Mouse (Mus musculus) erythroblast, embryonic 14.5 days (primary cell): ENCODE results near the gene Tcf12. TPM values are rescaled to one million over a fixed set of nuclear protein-coding genes. Genes with fewer than 3 reads are reported as not detected.

ENCODE experiments used
- H3K27me3 ChIP-seq: 2 replicates; pipeline ENCODE4 v1.6.1; 2012; ENCODE audit warnings: inconsistent platforms; ENCODE audit not compliant: control insufficient read depth
- H3K36me3 ChIP-seq: 2 replicates; pipeline ENCODE4 v1.6.1; 2012; ENCODE audit warnings: mild to moderate bottlenecking, inconsistent platforms; ENCODE audit not compliant: control insufficient read depth
- H3K4me1 ChIP-seq: 2 replicates; pipeline ENCODE4 v1.6.1; 2012; ENCODE audit warnings: inconsistent platforms; ENCODE audit not compliant: control insufficient read depth
- H3K4me3 ChIP-seq: replicated peaks from 2 replicates; pipeline ENCODE3; 2012; ENCODE audit warnings: moderate library complexity, mild to moderate bottlenecking, inconsistent platforms
- H3K9me3 ChIP-seq: 2 replicates; pipeline ENCODE4 v1.6.1; 2012; ENCODE audit warnings: low read length, inconsistent platforms, mixed read lengths; ENCODE audit not compliant: control insufficient read depth
- GATA1 ChIP-seq: IDR thresholded peaks from 2 replicates; pipeline ENCODE4 v1.6.1; 2012; ENCODE audit warnings: low read length, inconsistent platforms, mixed read lengths
- TAL1 ChIP-seq: IDR thresholded peaks from 3 replicates; pipeline ENCODE4 v1.6.1; 2012; ENCODE audit warnings: low read length, inconsistent platforms, mixed read lengths
- polyA plus RNA-seq: library from polyadenylated mRNA; stranded (reverse); fragments of >175 nt; gene quantifications from 2 replicates; pipeline ENCODE4 v1.2.3, GENCODE M21; 2012

The Tcf12 gene
- polyA plus RNA-seq, 1 experiment: 1.2 TPM

DNA sequence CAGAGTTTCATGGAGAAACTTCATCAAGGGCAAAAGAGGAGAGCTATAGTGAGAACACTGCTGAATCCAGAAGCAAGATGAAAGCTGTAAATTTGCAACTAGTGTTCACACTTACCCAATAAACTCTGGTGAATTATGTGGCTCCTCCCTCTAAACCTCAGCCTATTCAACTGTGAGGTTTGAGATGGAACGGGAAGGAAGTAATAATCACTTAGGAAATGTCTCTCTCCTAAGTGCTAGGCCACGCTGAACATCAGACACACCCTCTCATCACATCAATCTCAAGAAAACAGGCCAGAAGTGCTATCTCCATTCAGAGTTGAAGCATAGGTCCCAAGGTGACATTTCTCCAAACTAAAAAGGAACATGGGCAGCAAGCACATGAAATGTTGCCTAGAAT lies 131.1 kb downstream of the Tcf12 start:
- H3K9me3 ChIP-seq: no peaks in the 10 kb centered on the region
- no peaks in the 10 kb centered on the region for H3K27me3 ChIP-seq
- no peak overlapping the region for H3K4me3 ChIP-seq
- peaks cover 13% of the 10 kb centered on the region for H3K4me1 ChIP-seq
- TF ChIP-seq GATA1 (no peak), TAL1 (no peak)
- H3K36me3 ChIP-seq: no peaks in the 10 kb centered on the region

DNA sequence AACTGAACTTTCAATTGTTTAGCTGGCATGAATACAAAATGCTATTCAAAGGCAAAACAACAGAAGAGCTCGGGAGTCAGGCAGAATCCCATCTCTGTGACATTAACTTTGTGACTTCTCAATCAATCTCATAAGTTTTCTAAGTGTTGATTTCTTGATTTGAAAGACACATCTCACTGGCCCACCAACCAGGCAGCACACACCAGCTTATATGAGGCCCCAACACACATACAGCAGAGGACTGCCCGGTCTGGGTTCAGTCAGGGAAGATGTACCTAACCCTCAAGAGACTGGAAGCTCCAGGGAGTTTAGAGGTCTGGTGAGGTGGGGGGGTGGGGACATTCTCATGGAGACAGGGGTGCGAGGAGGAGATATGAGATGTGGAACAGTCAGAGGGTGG lies 132.8 kb downstream of the Tcf12 start:
- TF ChIP-seq GATA1 (no peak), TAL1 (no peak)
- Histone ChIP-seq H3K4me3 (no peak overlapping the region), H3K4me1 (peaks cover 12% of the 10 kb centered on the region), H3K27me3 (no peaks in the 10 kb centered on the region), H3K36me3 (no peaks in the 10 kb centered on the region), H3K9me3 (no peaks in the 10 kb centered on the region)

DNA sequence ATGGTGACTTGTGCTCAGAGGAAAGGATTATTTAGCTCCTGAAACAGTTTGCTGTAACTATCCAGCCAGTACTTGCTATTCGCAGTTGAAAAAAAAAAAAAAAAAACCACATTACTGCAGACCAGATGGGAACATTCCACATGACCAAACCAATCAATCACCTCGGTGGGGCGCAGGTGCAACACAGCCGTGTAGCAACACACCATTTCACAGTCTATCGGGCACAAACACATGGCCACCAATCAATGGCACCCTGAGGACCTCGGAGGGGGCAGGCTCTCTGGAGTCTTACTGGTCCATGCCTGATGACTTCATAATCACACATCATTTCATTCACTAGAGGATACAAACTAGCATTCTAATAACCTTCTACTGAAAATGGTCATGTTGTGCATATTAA lies 135.6 kb downstream of the Tcf12 start:
- no peaks in the 10 kb centered on the region for H3K9me3 ChIP-seq
- TF ChIP-seq TAL1 (no peak), GATA1 (no peak)
- no peak overlapping the region for H3K4me3 ChIP-seq
- no peaks in the 10 kb centered on the region for H3K27me3 ChIP-seq
- H3K36me3 ChIP-seq: no peaks in the 10 kb centered on the region
- H3K4me1 ChIP-seq: peaks cover 17% of the 10 kb centered on the region

DNA sequence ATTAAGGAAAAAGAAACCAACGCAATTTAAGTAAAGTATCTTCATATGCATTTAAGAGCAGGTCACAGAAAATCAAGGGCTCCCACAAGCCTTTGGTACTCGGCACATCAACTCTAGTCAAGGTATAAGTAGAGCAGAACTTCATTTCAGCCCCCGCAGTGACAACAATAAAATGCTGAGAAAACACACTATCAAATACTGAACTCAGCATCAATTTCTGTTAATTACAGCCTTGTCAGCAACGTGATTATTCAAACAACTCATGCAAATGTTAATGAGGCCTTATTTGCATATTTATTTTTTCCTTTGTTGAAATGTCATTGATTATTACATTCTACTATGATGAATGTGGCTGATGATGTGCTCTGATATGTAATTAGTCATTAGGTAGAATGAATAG lies 136.5 kb downstream of the Tcf12 start:
- Histone ChIP-seq H3K4me1 (peaks cover 13% of the 10 kb centered on the region), H3K36me3 (no peaks in the 10 kb centered on the region), H3K9me3 (no peaks in the 10 kb centered on the region), H3K27me3 (no peaks in the 10 kb centered on the region), H3K4me3 (no peak overlapping the region)
- no peak for TF ChIP-seq GATA1
- TF ChIP-seq TAL1: no peak

DNA sequence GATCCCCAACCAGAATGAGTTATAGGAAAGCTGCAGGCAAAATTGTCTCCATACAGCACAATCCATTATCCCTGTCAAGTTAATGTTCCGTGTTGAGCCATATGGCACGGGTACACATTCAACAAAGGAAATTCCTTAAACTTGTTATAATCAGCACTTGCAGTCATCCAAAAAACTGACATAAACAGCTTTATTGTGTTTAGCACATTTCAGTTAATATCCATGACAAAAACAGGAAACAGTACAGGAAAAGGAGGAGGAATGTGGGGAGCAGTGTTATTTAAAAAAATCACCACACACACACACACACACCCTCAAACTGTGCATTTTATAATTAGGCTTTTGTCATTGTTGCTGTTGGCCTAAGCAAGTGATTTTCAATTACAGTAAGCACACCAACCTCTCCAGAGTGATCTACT lies 137.1 kb downstream of the Tcf12 start:
- H3K36me3 ChIP-seq: no peaks in the 10 kb centered on the region
- H3K4me1 ChIP-seq: peaks cover 13% of the 10 kb centered on the region
- TF ChIP-seq GATA1 (no peak), TAL1 (no peak)
- no peak overlapping the region for H3K4me3 ChIP-seq
- H3K9me3 ChIP-seq: no peaks in the 10 kb centered on the region
- no peaks in the 10 kb centered on the region for H3K27me3 ChIP-seq

DNA sequence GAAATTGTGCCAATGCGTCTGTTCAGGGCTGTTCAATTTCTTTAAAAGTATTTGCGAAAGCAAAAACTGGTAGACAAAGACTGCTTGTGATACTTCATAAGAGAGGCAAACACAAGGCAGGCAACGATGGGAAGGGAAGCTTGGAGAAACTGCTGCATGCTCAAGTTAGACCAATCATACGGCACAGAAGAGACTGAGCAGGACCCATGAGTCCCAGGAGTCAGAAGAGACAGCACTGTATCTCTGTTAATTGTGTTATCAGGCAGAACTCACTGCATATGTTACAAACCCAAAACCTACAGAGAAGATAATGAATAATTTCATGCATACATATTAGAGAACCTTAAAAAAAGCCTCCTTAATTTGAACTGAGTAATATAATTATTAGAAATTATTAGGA lies 147.6 kb downstream of the Tcf12 start:
- Histone ChIP-seq H3K27me3 (no peaks in the 10 kb centered on the region), H3K9me3 (no peaks in the 10 kb centered on the region), H3K4me1 (peaks cover 36% of the 10 kb centered on the region), H3K36me3 (no peaks in the 10 kb centered on the region), H3K4me3 (no peak overlapping the region)
- TF ChIP-seq GATA1: no peak
- no peak for TF ChIP-seq TAL1

DNA sequence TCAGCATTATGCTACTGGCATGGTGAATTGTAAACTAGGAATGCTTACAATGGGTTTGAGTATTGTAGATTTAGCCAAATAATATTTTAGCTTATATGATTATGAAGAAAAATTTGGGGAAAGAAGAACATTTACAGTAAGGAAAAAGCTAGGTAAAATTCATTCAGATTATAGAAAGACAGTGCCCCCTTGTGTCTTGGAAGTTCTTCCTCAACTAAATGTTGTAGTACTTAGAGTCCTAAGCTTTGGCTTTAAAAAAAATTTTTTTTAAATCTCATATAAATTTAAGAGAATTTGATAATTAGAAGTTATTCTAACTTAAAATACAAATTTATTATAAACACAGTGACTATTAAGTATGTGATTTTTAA lies 151.7 kb downstream of the Tcf12 start:
- TF ChIP-seq TAL1: no peak
- TF ChIP-seq GATA1: no peak
- H3K36me3 ChIP-seq: no peaks in the 10 kb centered on the region
- H3K9me3 ChIP-seq: no peaks in the 10 kb centered on the region
- no peak overlapping the region for H3K4me3 ChIP-seq
- no peaks in the 10 kb centered on the region for H3K27me3 ChIP-seq
- H3K4me1 ChIP-seq: peaks cover 39% of the 10 kb centered on the region

DNA sequence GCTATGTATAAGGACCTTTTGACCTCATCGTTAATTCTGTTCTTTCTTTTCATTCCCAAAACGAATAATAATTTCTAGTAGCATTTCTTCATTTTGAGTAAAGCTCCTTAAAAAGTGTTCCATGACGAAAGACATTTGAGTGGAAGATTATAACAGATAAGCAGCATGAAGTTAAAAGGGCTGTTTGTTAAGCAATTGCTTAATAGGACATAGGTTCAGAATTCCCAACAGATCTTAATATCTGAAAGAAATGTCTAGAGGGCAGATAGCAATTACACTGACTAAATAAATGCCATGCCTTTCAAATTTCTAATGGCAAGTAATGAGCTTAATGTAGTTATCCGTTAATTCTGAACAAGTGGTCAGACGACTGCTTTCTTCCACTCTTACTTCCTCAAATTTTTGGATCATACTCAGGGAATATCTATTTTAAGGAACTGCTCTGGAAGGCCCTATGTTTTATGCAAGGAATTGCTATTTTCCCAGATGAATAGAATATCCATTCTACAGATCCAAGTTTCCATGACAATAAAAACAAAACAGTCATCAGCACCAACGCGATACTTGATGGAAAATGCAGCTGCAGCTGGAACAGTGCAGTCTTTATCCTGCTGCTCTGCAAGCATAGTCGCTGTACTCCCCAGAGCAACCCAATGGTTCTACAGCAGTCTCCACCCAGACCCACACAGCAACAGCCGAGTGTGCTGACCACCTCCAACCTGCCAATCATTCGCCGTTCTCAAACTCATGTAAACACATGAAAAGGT lies 152.2 kb downstream of the Tcf12 start:
- Histone ChIP-seq H3K36me3 (no peaks in the 10 kb centered on the region), H3K27me3 (no peaks in the 10 kb centered on the region), H3K4me1 (peaks cover 36% of the 10 kb centered on the region), H3K9me3 (no peaks in the 10 kb centered on the region), H3K4me3 (no peak overlapping the region)
- no peak for TF ChIP-seq GATA1

DNA sequence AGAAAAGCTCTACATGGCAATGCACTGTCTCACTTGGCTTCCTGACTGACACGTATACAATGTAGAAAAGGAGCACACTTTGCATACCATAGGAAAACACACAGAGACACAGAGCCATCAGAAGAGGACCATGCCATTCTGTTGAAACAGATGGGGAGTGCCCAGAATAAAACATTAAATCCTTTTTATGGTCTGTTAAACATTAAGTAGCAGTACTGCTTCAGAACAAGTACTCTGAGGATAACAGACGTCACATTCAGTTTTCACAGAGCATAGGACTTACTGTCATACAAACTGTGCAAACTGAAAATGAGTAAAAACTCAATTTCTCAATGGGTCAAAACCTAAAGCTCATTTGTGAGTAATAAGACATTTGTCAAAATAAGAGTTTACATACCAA lies 158.5 kb downstream of the Tcf12 start:
- H3K27me3 ChIP-seq: no peaks in the 10 kb centered on the region
- TF ChIP-seq TAL1 (no peak), GATA1 (no peak)
- no peaks in the 10 kb centered on the region for H3K9me3 ChIP-seq
- H3K4me1 ChIP-seq: peaks cover 24% of the 10 kb centered on the region
- no peaks in the 10 kb centered on the region; the same call in 1 of the 2 replicates for H3K36me3 ChIP-seq
- H3K4me3 ChIP-seq: no peak overlapping the region

DNA sequence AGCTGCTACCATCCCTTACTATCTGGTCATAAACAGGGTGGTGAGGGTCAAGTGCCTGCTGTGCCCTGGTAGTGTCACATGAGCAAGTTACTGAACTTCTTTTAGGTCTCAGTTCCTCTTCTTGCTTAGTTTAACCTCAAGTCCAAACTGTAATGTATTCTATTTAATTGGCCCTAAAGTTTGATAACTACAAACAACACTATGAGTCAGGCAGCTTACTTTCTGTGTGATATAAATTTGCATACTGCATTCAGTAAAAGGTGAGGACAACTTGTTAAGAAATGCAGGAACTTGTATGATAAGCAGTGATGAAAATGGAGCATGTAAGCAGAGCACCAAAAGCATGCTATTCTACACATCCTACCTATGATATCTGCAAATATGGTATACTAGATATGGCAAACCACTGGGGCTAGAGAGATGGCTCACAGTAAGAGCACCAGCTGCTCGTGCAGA lies 159.0 kb downstream of the Tcf12 start:
- H3K36me3 ChIP-seq: peaks cover 2% of the 10 kb centered on the region
- no peak for TF ChIP-seq TAL1
- no peak for TF ChIP-seq GATA1
- no peaks in the 10 kb centered on the region for H3K27me3 ChIP-seq
- H3K4me3 ChIP-seq: no peak overlapping the region
- H3K9me3 ChIP-seq: no peaks in the 10 kb centered on the region
- H3K4me1 ChIP-seq: peaks cover 26% of the 10 kb centered on the region
